Mouse (Mus musculus) adrenal gland, postnatal 10 days (tissue): Measurements from ENCODE around the gene Axin1. TPM values are rescaled to one million over a fixed set of nuclear protein-coding genes. Genes with fewer than 3 reads are reported as not detected.
"Not testable (repeated sequence)": the region's sequence is repeated elsewhere in the genome, so short reads cannot be mapped to it uniquely, and the experiment has no call there.

Experiments used
- DNase-seq: peaks from one replicate; pipeline ENCODE4 v3.0.0; 2021; ENCODE audit warnings: mixed read lengths
- long read RNA-seq, 2 experiments: library from polyadenylated mRNA; stranded (forward); transcript quantifications; one replicate each; pipeline ENCODE4 v2.0.0; 2021
- total RNA-seq, 2 experiments: library from RNA; stranded (reverse); gene quantifications; 2 replicates each; pipeline ENCODE4 v1.2.3; 2021

Gene Axin1
- 10 to 100 TPM; 35.0 to 38.9 TPM for total RNA-seq
- long read RNA-seq, experiment 1, transcript Axin1-201 (11 exons, 3,777 nt): minor isoform, 14 of 85 reads
- long read RNA-seq, experiment 1, transcript Axin1-203 (10 exons, 2,890 nt): major isoform, 31 of 85 reads
- long read RNA-seq, experiment 1, partial matches to known transcripts: 18 of 85 reads
- long read RNA-seq, experiment 1, other reads (novel, unspliced or antisense): 22 of 85 reads
- long read RNA-seq, experiment 2, transcript Axin1-201 (11 exons, 3,777 nt): minor isoform, 10 of 41 reads
- long read RNA-seq, experiment 2, transcript Axin1-203 (10 exons, 2,890 nt): major isoform, 20 of 41 reads
- long read RNA-seq, experiment 2, partial matches to known transcripts: 5 of 41 reads
- long read RNA-seq, experiment 2, other reads (novel, unspliced or antisense): 6 of 41 reads

- peak; percentile 97 for DNase-seq
These were observed at the start of gene Axin1 for GRCm38 (mm10) chr17:26138239-26138836. Axin1 (plus strand) TSS chr17:26138688.

- DNase-seq: peak; percentile 93
These were observed 48.4 kb upstream of the Axin1 start, which contains the start of gene Decr2 for GRCm38 (mm10) chr17:26089905-26090632. Decr2 (minus strand) TSS chr17:26090337.

DNA sequence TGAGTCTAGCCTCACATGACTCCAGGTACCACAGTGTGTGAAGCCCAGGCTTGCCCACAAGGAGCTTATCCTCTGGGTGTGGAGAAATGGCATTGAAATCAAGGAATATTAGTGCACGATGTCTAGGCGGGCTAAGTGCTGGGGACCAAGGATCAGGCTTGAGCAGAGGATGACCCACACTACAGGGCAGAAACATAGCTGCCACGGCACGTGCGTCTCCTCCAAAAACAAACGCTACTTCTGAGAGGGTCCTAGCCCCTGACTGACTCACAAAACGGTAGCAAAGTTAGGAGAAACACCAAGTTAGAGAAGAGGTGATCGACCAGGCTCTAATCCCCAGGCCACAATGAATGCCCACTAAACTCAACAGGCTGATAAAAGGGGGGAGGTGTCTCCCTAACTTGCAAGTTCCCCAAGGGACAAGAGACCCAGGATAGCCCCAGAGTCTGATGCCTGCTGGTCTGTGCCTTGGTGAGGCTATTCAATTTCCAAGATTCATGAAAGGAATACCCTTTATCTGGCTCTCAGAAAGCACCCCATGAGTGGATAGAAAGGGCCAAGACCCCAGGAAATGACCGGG is 43.9 kb upstream of the Axin1 start:
- no peak for DNase-seq

GRCm38 (mm10) chr17:26095121-26095740 is 43.3 kb upstream of the Axin1 start, which contains the start of gene Nme4:
Nme4 (minus strand) TSS chr17:26095602.
- peak; percentile 73 for DNase-seq

- DNase-seq: no peak
These were observed 40.0 kb upstream of the Axin1 start for GRCm38 (mm10) chr17:26098461-26098860.

DNA sequence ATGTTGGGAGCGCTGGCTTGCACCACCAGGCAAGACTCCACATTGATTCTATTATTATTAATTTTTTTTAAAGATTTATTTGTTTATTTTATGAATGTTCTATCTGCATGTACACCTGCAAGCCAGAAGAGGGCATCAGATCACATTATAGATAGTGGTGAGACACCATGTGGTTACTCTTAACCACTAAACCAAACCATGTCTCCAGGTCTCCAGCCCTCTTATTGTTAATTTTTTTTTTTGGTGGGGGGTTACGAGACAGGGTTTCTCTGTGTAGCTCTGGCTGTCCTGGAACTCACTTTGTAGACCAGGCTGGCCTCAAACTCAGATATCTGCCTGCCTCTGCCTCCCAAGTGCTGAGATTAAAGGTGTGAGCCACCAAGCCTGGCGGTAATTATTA is 39.2 kb upstream of the Axin1 start:
- DNase-seq: not testable (repeated sequence)

DNA sequence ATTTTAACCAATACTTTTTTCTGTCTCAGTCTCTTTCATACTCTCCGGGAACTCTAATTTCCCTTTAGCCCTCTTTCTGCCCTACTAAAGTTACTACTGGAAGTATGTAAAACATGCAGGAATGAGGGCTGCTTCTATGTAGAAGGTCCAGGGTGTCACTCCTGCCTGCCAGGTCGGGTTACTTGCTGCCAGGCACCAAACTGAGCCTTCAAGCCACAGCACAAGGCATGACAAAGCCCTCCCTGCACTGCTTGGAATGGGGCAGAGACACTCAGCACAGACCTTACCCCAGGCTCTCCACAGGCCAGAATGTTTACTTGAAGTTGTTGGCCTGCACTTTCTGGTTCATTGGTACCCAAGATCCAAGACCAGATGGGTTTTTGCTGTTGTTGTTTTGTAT is 38.3 kb upstream of the Axin1 start:
- DNase-seq: no peak

GRCm38 (mm10) chr17:26101478-26101877 is 37.0 kb upstream of the Axin1 start:
- DNase-seq: peak; percentile 28

DNA sequence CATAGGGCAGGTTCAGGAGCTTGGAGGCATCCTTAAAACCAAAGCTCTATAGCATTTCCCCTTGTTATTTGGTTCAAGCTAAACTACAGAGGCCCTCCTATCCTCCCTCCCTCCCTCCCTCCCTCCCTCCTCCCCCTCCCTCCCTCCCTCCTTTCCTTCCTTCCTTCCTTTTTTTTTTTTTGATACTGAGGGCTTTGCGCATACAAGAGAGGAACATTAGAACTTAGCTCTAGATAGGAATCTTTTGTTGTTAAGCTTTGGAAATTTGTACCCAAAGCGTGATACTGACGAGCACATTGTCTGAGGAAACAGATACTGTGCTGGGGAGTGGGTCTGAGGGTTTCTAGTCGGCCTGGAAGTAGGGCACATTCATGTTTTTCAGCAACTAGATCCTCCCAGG is 32.9 kb upstream of the Axin1 start:
- no peak for DNase-seq

DNA sequence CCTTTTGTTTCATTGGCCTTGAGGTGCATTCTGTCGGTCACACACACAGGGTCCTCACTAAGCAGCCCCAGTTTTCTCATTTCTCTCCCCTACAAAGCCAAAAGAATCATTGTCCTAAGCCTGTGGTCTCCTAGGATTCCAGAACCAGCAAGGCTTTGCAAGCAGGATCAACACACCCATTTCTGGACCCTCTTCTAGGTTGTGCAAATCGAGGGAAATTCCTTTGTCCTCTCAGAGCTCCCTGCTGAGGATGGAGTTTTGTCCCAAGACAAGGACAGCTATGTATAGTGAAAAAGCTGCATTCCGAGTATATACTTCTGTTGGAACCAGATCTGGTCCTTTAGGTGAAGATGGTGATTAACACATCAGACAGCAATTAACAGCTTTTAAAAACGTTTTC is 28.3 kb upstream of the Axin1 start:
- no peak for DNase-seq

- DNase-seq: no peak
These were observed 27.5 kb upstream of the Axin1 start for GRCm38 (mm10) chr17:26111024-26111423.

DNA sequence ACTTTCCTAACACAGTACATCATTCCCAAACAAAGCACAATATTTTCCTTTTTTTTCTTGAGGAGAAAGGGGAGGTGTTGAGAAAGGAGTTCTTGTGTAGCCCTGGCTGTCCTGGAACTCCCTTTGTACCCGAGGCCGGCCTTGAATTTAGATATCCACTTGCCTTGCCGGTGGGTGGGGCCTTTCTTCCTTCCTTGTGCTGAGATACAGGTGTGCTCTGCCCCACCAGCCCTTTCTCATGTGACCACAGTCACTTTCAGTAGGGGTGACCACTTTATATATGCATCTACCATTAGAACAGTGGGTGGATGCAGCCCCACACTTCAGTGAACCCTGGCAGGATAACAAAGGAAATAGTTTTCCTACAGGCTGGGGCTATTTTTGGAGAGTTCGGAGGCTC is 26.8 kb upstream of the Axin1 start:
- DNase-seq: no peak

DNA sequence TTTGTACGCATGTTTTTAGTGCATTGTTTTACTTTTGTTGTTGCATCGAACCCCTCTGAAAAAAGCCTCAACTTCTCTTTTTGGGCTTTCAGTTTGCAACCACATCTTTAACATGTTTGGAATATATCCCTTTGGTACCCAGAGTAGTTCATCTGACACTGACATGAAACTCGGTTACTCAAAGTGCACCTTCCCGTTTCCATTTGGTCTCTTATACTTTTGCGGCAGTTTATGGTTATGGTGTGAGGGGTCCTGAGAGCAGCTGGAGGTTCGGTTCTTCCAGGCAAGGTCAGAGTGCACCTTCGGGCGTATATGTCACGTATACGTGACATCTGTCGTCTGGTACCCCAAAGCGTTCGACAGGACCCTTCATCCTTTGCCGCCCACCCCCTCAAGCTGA is 25.7 kb upstream of the Axin1 start:
- DNase-seq: no peak

- peak; percentile 83 for DNase-seq
These were observed 25.1 kb upstream of the Axin1 start, which contains the start of gene Tmem8 for GRCm38 (mm10) chr17:26113181-26113948. Tmem8 (plus strand) TSS chr17:26113299.

DNA sequence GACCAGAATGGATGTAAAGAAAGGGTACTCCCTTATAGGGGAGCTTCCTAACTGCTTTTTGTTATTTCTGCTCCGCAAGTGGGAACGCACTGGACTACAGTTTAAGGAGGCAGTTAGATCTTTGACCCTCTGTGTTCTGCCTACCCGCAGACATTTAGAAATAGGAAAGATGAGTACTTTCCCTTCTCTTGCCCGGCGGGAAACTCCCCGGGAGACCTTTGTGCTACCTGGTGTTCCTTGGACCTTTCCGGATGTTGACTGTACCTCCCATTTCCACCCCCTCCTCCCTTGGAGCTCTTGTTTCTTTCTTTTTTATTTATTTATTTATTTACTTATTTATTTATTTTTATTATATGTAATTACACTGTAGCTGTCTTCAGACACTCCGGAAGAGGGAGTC is 24.4 kb upstream of the Axin1 start:
- DNase-seq: no peak

GRCm38 (mm10) chr17:26114461-26114860 is 24.0 kb upstream of the Axin1 start:
- not testable (repeated sequence) for DNase-seq

GRCm38 (mm10) chr17:26115205-26115898 is 23.1 kb upstream of the Axin1 start:
- no peak for DNase-seq

DNA sequence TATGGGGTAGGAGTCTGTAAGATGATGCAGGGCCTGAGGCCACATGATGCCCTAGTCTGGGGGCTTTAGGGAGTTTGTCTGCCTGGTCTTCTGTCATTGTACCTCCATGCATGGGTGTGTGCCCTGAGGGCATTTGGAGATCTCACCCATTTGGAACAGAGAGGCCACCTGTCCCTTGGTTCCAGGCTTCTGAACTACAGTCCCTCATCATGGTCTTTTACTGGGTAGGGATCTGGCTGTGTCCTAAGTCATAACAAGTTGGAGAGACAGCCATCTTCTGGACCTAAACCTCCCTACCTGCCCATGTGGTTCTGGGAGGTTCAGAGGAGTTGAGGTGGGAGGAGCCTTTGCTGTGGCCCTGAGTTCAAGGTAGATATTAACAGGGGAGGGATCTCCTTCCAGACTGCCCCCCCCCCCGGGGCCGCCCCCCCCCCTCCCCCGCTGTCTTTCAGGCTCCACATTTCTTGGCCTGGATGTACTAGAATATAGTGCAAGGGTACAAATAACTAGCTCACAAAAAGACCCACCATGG is 22.5 kb upstream of the Axin1 start:
- DNase-seq: no peak

GRCm38 (mm10) chr17:26116503-26117258 is 21.8 kb upstream of the Axin1 start:
- no peak for DNase-seq
